Mouse (Mus musculus) thymus, adult 2 months (tissue): ENCODE results near the gene Hbb-bh2.

Experiments
- CTCF ChIP-seq: fragments of 200-500 bp; IDR thresholded peaks from 2 replicates; pipeline ENCODE4 v1.5.1; 2012; ENCODE audit warnings: mild to moderate bottlenecking, control low read depth, low read length, moderate library complexity, borderline replicate concordance; ENCODE audit not compliant: control insufficient read depth, poor library complexity, insufficient read depth; ENCODE audit errors: extremely low read depth
- POLR2A ChIP-seq: fragments of 200-500 bp; IDR thresholded peaks from 2 replicates; pipeline ENCODE4 v1.6.1; 2012; ENCODE audit warnings: mild to moderate bottlenecking, low read length, control low read depth, moderate library complexity; ENCODE audit not compliant: control insufficient read depth, poor library complexity, insufficient read depth; ENCODE audit errors: extremely low read depth

DNA sequence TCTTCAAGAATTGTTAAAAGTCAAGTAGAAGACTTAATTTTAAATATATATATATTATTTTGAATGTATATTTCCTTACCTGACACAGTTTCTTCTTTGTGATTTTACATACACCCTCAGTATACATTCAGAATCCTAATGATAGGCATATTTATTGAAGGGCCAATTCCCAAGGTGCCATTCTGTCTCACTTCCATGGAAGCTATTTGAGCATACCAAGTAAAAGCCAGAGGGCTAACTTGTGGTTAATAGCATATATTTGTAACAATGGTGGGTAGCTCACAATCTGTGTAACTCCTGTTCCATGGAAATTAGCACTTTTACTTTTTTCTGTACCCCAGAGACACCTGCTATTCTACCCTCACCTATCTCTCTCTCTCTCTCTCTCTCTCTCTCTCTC is 45.8 kb upstream of the Hbb-bh2 start, which contains the start of gene Olfr66:
- TF ChIP-seq POLR2A (no peak), CTCF (no peak)
